Comparison of ENCODE assay signal across 14 mouse cellular contexts in the genomic region with DNA sequence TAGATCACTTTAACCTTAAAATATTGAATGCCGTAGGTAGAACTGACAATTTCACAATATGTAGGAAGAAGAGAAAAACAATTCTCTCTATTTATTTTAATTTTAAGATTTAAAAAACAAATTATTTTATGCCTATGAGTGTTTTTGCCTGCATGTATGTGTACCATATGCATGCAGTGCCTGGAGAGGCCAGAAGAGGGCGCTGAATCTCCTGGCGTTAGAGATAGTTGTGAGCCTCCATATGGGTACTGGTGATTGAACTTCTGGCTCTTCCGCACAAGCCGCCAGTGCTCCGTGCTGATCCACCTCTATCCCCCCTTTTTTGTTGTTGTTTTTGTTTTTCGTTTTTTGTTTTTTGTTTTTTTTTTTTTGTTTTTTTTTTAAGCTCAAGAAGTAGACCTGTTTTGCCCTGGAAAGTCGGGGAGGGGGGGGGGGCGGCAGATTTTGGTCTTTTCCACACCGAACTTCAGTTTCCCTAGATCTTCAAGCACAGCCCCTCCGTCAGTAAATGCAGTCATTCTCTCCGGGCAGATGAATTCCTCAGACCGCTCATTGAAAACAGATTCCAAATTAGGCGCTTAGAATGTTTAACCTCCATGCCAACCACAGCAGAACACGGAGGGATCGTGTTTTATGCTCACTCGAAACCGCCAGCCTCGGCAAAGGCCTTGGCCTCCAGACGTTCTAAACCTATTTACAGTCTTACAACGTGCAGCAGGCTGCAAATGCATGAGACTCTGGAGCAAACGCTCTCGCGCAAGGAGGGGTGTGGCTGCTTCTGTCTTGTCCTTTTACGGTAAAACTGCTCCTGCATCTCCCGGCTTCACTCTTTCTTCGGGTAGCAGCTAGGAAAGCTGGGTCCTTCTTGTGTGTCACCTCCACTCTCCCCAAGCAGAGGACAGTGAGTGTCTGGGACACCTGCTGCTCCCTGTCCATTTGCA.
DNase-seq lines count a peak whose midpoint lies in the region; ATAC-seq and TF ChIP-seq lines count a peak whose summit lies in the region.
"Had no signal": no experiment of that assay in that cellular context is flagged by ENCODE, and none has a peak within 500 bp of the region (broad histone marks: within the 10 kb centered on the region; RNA-seq: fewer than 3 reads in every experiment).

No protein-coding gene starts in this region.

- ATAC-seq in lung, embryonic 14.5 days (ENCODE audit: insufficient read depth), result no peak
- ATAC-seq: liver, embryonic 12.5 days had no signal

- no peak overlapping the region for H3K4me3 ChIP-seq in lung, embryonic 14.5 days (ENCODE audit: low read depth, low read length)
- no peak overlapping the region for H3K4me3 ChIP-seq in lung, adult 2 months (replicated peaks; ENCODE audit: extremely low read depth, low read depth, low read length)
- H3K4me3 ChIP-seq in embryonic facial prominence, embryonic 10.5 days, result no peak overlapping the region
- H3K4me3 ChIP-seq: hindbrain, embryonic 10.5 days; liver, embryonic 12.5 days had no signal

- H3K4me1 ChIP-seq in lung, embryonic 14.5 days (ENCODE audit: insufficient read depth), result no peaks in the 10 kb centered on the region
- no peaks in the 10 kb centered on the region for H3K4me1 ChIP-seq in lung, adult 2 months (ENCODE audit: control insufficient read depth, insufficient read depth, low read length)
- H3K4me1 ChIP-seq in embryonic facial prominence, embryonic 10.5 days, result no peaks in the 10 kb centered on the region
- H3K4me1 ChIP-seq: liver, embryonic 12.5 days had no signal

- no peak overlapping the region for H3K9ac ChIP-seq in lung, embryonic 14.5 days
- H3K9ac ChIP-seq: liver, embryonic 12.5 days had no signal

- H3K4me2 ChIP-seq in lung, embryonic 14.5 days, result no peak overlapping the region
- H3K4me2 ChIP-seq: liver, embryonic 12.5 days had no signal

- DNase-seq in embryo, embryonic 11 days, result peak; percentile 13
- no peak for DNase-seq in embryo, embryonic 10.5 days (ENCODE audit: low spot score)
- peak; percentile 10 for DNase-seq in lung, embryonic 14.5 days
- DNase-seq in lung, adult 2 months, result no peak
- DNase-seq in embryonic facial prominence, embryonic 10.5 days (ENCODE audit: low spot score), result peak; percentile 29
- peak; percentile 41 for DNase-seq in testis, postnatal 14 days (ENCODE audit: low spot score)
- no peak for DNase-seq in spleen, postnatal 14 days (ENCODE audit: low spot score in 2 of 2)
- no peak for DNase-seq in lung, adult 18-20 months
- DNase-seq: adrenal gland, postnatal 25 days; cerebellum, adult 2 months; kidney, postnatal 10 days; thymus, adult 18-20 months had no signal

- H3K36me3 ChIP-seq in lung, embryonic 14.5 days (ENCODE audit: insufficient read depth), result no peaks in the 10 kb centered on the region
- peaks cover 53% of the 10 kb centered on the region for H3K36me3 ChIP-seq in embryonic facial prominence, embryonic 10.5 days (replicated peaks)

- WGBS in lung, embryonic 14.5 days, result 79% methylated on average over 27 of the region's 27 CpGs
- WGBS in lung, adult 2 months, result 86% methylated on average over 27 of the region's 27 CpGs
- 80% methylated on average over 27 of the region's 27 CpGs for WGBS in embryonic facial prominence, embryonic 10.5 days

- H3K27ac ChIP-seq in lung, embryonic 14.5 days (ENCODE audit: low read depth), result no peak overlapping the region
- H3K27ac ChIP-seq in embryonic facial prominence, embryonic 10.5 days (replicated peaks), result no peak overlapping the region
- H3K27ac ChIP-seq: hindbrain, embryonic 10.5 days; liver, embryonic 12.5 days had no signal

- TF ChIP-seq CTCF in lung, embryonic 14.5 days (IDR thresholded peaks at IDR 0.05; ENCODE audit: low read depth), result peak; percentile 35; the same call in 1 of the 2 replicates
- no peak for TF ChIP-seq CTCF in lung, adult 2 months (IDR thresholded peaks at IDR 0.05; ENCODE audit: insufficient read depth, low read length)

- peaks cover 3% of the 10 kb centered on the region; the same call in 1 of the 2 replicates for H3K9me3 ChIP-seq in lung, embryonic 14.5 days (ENCODE audit: low read depth, low read length)
- H3K9me3 ChIP-seq in embryonic facial prominence, embryonic 10.5 days, result peaks cover 6% of the 10 kb centered on the region; the same call in 1 of the 2 replicates

- no peaks in the 10 kb centered on the region for H3K27me3 ChIP-seq in lung, embryonic 14.5 days (ENCODE audit: insufficient read depth, low read length)
- no peaks in the 10 kb centered on the region for H3K27me3 ChIP-seq in embryonic facial prominence, embryonic 10.5 days (replicated peaks; ENCODE audit: low read depth, poor library complexity, severe bottlenecking)
- H3K27me3 ChIP-seq: liver, embryonic 12.5 days had no signal

- TF ChIP-seq POLR2A in lung, adult 2 months (IDR thresholded peaks at IDR 0.05; ENCODE audit: borderline replicate concordance, extremely low read depth, low read depth, low read length), result no peak

Comparison
In these comparisons a context has a peak if more than half of its experiments do, and no peak if none do; other contexts are left out.
1. DNase-seq: peak in embryo, embryonic 11 days (single experiment), lung, embryonic 14.5 days (single experiment), embryonic facial prominence, embryonic 10.5 days (single experiment) and testis, postnatal 14 days (single experiment); none in embryo, embryonic 10.5 days (single experiment), lung, adult 2 months (single experiment), spleen, postnatal 14 days (0 of 2) and lung, adult 18-20 months (0 of 2).